Mouse (Mus musculus): ENCODE data around the gene Srbd1. TPM values are rescaled to one million over a fixed set of nuclear protein-coding genes. Genes with fewer than 3 reads are reported as not detected.

Gene Srbd1
- polyA plus RNA-seq (2021; fragmentation: Nextera tagmentation), result 2.0 and 3.9 TPM in 2 replicates
- long read RNA-seq, experiment 1, transcript Srbd1-201 (21 exons, 3,530 nt), result major isoform, 18 of 30 reads
- long read RNA-seq, experiment 1, partial matches to known transcripts, result 2 of 30 reads
- long read RNA-seq, experiment 1, other reads (novel, unspliced or antisense), result 10 of 30 reads
- long read RNA-seq, experiment 2, partial matches to known transcripts, result 5 of 10 reads
- long read RNA-seq, experiment 2, other reads (novel, unspliced or antisense), result 2 of 10 reads

GRCm38 (mm10) chr17:86145079-86145951 lies at the start of gene Srbd1:
Gene Srbd1, minus strand, starts transcription at chr17:86145175.

GRCm38 (mm10) chr17:86167320-86168230 lies 22.6 kb upstream of the Srbd1 start, which contains the start of gene Prkce:
Gene Prkce, plus strand, starts transcription at chr17:86167785.

Other genes with a start within 250 kb of the Srbd1 start
- gene Prkce, start 22.6 kb upstream of the Srbd1 start, polyA plus RNA-seq (2021; fragmentation: Nextera tagmentation), result 53.1 and 63.7 TPM in 2 replicates